Mouse (Mus musculus) cerebellum, adult 2 months (tissue): ENCODE measurements around the gene Slc24a3.

Experiments used
- CTCF ChIP-seq: fragments of 200-500 bp; IDR thresholded peaks from 2 replicates; pipeline ENCODE4 v1.5.1; 2011; ENCODE audit warnings: low read depth, mild to moderate bottlenecking, control low read depth, low read length, moderate library complexity, borderline replicate concordance; ENCODE audit not compliant: insufficient read depth
- POLR2A ChIP-seq: fragments of 200-500 bp; IDR thresholded peaks from 2 replicates; pipeline ENCODE4 v1.6.1; 2011; ENCODE audit warnings: low read length, control low read depth, borderline replicate concordance; ENCODE audit not compliant: insufficient read depth

GRCm38 (mm10) chr2:145385220-145385619 is 217.7 kb downstream of the Slc24a3 start:
- TF ChIP-seq CTCF, result no peak
- no peak for TF ChIP-seq POLR2A
